Mouse (Mus musculus) splenic B cell, adult 2 months (primary cell): ENCODE data around the gene Tgm4.
A peak's percentile ranks its signal among the peaks of the same experiment; 100 is the strongest.

ENCODE experiments used
- DNase-seq: peaks from one replicate; pipeline ENCODE4 v3.0.0-alpha.2; 2011; ENCODE audit warnings: low read depth, low spot score
- H3K27me3 ChIP-seq: 2 replicates; pipeline ENCODE4 v1.6.1; 2012; ENCODE audit warnings: mild to moderate bottlenecking, low read length, moderate library complexity, mixed read lengths; ENCODE audit not compliant: control insufficient read depth, poor library complexity, insufficient read depth, severe bottlenecking
- H3K36me3 ChIP-seq: 2 replicates; pipeline ENCODE4 v1.6.1; 2012; ENCODE audit warnings: mild to moderate bottlenecking, low read length, moderate library complexity, mixed read lengths; ENCODE audit not compliant: control insufficient read depth, poor library complexity, insufficient read depth, severe bottlenecking

The Tgm4 gene

DNA sequence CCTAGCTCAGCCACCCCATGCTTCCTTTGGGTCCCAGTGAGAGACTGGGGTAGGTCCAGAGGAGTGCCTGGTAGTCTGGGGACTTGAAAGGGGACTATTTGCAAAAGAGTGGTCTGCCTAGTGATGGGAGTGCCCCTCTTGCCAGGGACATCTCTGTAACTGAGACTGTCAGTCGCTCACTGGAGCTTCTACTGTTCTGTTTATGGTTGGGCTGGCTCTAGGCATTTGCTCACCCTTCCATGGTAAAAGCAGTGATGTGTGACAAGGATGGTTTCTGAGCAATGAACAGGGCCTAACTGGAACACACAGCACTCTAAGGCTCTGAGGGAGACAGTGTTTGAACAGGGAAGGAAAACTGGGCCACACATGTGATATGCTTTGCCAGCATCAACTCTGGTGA lies 46.3 kb downstream of the Tgm4 start:
- DNase-seq = no peak
- no peaks in the 10 kb centered on the region for H3K27me3 ChIP-seq
- peaks cover 8% of the 10 kb centered on the region for H3K36me3 ChIP-seq

DNA sequence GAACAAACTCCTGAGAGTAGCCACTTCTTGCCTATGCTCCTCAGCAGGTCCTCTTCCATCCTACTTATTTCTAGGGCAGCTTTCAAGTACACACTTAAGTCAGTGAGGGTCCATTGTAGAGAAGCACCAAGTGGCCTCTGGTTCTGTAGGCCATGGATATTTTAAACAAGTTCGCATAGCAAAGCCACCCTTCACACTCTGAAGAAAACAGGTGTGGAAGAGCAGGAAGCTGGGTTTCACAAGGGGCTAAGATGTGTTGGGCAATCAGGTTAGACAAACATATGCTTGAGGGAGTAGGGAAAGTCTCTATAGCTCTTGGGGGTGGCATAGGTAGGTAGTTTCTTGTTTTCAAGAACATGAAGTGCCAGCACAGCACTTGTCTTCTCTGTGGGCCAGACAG lies 50.8 kb downstream of the Tgm4 start:
- no peak for DNase-seq
- Histone ChIP-seq H3K27me3 (no peaks in the 10 kb centered on the region), H3K36me3 (peaks cover 8% of the 10 kb centered on the region)

- H3K36me3 ChIP-seq = peaks cover 4% of the 10 kb centered on the region
- H3K27me3 ChIP-seq = no peaks in the 10 kb centered on the region
- no peak for DNase-seq
Observed at GRCm38 (mm10) chr9:123087558-123087957, 53.0 kb downstream of the Tgm4 start.

GRCm38 (mm10) chr9:123090844-123091243 lies 56.3 kb downstream of the Tgm4 start:
- H3K36me3 ChIP-seq = no peaks in the 10 kb centered on the region

DNA sequence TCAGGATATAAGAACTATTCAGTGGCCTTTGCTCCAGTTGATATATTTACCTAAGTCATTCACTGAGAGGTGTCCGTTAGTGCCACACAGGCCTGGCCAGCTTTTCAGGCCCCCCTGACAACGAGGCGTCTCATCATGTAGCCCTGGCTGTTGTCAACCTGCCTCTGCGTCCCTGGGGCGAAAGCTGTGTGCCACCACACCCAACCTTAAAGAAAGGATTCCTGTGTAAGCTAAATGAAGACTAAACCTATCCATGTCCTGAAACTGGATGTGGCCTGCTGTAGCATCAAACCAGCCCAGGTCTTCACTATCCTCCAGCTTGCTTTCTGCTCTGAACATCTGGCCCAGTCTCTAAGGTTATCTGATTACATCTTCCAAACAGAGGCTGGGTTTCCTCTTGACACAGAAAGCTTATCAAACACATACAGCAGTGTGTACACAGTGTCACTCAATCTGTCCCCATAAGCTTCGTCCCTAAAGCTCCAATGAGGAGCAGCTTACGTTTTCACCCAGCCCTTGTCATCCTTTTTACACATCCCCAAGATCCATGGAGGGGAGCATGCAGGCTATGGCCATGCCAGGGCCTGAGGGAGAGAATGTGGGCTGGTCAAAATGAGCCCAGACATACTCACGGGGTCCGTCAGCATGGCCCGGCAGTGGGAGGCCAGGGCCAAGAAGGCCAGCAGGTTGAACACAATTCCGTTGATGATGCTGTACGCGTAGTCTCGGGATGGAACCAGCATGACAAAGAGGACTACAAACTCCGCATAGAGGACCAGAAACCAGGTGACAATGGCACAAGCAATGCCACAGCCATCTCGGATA lies 65.3 kb downstream of the Tgm4 start:
- H3K36me3 ChIP-seq = 0 out of 2 replicates have a peak, but pooled peaks cover 1% of the 10 kb centered on the region
- no peaks in the 10 kb centered on the region for H3K27me3 ChIP-seq
- no peak for DNase-seq

More at GRCm38 (mm10) chr9:123090844-123091243, 56.3 kb downstream of the Tgm4 start:
- H3K27me3 ChIP-seq = no peaks in the 10 kb centered on the region
- no peak for DNase-seq

DNA sequence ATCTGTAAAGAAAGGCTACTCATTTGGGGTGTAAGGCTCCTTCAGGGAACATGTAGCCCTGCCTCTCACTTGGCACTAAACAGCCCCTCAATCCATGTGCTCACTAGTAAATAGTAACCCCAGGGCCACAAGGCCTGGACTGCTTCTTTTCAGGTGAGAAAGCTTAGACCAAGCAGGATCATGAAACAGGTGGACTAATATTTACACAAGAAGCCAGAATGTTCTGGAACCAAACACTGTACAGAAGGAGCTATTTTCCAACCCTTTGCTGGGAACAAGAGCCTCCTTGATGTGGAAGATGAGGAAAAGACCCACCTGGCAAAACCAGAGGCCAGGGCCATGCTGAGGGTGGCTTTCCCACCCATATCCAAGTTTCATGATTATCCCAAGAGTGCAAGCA lies 68.9 kb downstream of the Tgm4 start:
- no peak for DNase-seq
- 0 out of 2 replicates have a peak, but pooled peaks cover 1% of the 10 kb centered on the region for H3K36me3 ChIP-seq
- H3K27me3 ChIP-seq = no peaks in the 10 kb centered on the region

GRCm38 (mm10) chr9:123104362-123104761 lies 69.8 kb downstream of the Tgm4 start:
- H3K36me3 ChIP-seq = 0 out of 2 replicates have a peak, but pooled peaks cover 1% of the 10 kb centered on the region
- DNase-seq = no peak
- no peaks in the 10 kb centered on the region for H3K27me3 ChIP-seq

GRCm38 (mm10) chr9:123107186-123107585 lies 72.7 kb downstream of the Tgm4 start:
- DNase-seq = no peak
- no peaks in the 10 kb centered on the region for H3K36me3 ChIP-seq
- no peaks in the 10 kb centered on the region for H3K27me3 ChIP-seq

DNA sequence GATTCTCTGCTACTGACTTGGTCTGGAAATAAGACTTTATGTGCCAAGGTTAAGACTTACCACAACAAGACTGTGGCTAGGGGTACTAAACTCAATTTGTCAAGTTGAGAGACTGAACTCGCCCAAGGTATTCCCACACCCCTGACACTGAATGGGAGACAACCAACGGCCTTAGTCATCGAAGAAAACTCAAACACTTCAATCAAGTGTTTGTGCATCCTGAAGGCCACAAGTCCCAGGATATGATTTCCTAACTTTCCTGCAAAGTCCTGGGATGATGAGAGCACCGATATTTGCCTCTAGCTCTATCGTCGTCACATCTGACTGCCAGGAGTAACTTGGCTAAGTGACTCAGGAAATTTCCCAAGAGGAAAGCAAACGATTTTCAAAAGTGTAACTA lies 74.7 kb downstream of the Tgm4 start:
- DNase-seq = no peak
- Histone ChIP-seq H3K27me3 (no peaks in the 10 kb centered on the region), H3K36me3 (no peaks in the 10 kb centered on the region)

DNA sequence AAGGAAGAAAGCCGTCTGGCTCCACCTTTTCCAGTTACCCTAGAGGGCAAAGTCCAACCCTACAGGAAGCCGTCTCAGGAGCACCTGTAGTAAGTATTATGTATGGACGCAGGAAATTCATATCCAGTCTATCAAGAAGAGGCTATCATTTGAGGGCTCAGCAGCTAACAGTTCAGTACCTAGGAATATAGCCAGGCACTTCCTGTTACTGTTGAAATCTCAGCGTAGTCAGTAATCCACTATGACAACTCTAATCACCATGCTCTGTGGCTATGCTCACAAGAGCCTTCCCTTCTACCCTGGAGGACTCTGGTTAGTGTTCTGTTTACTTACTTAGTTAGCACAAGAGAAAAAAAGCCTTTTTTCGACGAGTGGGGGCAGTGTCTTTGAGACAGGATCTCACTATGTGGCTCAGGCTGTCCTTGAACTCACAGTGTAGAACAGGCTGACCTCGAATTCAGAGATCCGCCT lies 77.3 kb downstream of the Tgm4 start:
- DNase-seq = peak; percentile 48
- Histone ChIP-seq H3K36me3 (no peaks in the 10 kb centered on the region), H3K27me3 (no peaks in the 10 kb centered on the region)

GRCm38 (mm10) chr9:123112805-123113521 lies 78.4 kb downstream of the Tgm4 start, which contains the start of the genes Zdhhc3 and Exosc7:
Gene Zdhhc3, minus strand, starts transcription at chr9:123113205.
Gene Exosc7, plus strand, starts transcription at chr9:123113215.
- Histone ChIP-seq H3K36me3 (no peaks in the 10 kb centered on the region), H3K27me3 (no peaks in the 10 kb centered on the region)
- DNase-seq = peak; percentile 90

- Histone ChIP-seq H3K27me3 (no peaks in the 10 kb centered on the region), H3K36me3 (no peaks in the 10 kb centered on the region; the same call in 1 of the 2 replicates)
- no peak for DNase-seq
Observed at GRCm38 (mm10) chr9:123113931-123114330, 79.4 kb downstream of the Tgm4 start.

DNA sequence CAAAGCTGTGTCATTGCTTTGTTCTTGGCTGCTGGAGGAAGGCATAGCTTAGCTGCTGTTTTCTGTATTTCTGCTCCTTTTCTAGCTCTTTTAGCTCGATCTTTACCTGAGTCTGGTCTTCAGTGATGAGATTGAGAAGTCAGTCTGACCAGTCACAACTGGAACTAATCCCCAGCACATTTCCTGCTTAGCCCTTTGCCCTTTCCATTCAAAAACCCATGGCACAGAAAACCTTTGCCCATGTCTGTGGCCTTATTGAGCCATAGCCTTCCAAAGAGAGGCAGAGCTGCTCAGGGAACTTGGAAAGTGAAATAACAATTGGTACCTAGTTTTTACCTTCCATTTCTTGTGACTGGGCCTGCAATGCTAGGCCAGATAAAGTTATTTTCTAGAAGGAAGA lies 81.0 kb downstream of the Tgm4 start:
- no peaks in the 10 kb centered on the region; the same call in none of the 2 replicates for H3K36me3 ChIP-seq
- H3K27me3 ChIP-seq = no peaks in the 10 kb centered on the region
- no peak for DNase-seq
